Mouse (Mus musculus) Patski (cell line): ENCODE results near the gene Olfr15. TPM values are rescaled to one million over a fixed set of nuclear protein-coding genes. Genes with fewer than 3 reads are reported as not detected.

Experiments used
- ATAC-seq: fragments of 100-300 bp; one replicate; pipeline ENCODE4 v1.8.0; 2021
- CTCF ChIA-PET: fragments of 350-600 bp; sonication (Branson Sonifier 250); formaldehyde crosslinking; loops from one replicate; lab custom pipeline; 2022; ENCODE audit warnings: inconsistent platforms; lab: Charles Lee
- POLR2A ChIA-PET: fragments of 350-600 bp; sonication (Branson Sonifier 250); formaldehyde crosslinking; loops from one replicate; lab custom pipeline; 2022; ENCODE audit warnings: antibody characterized with exemption, inconsistent platforms; lab: Charles Lee
- DNase-seq: peaks from one replicate; pipeline ENCODE4 v3.0.0-alpha.2; 2011; ENCODE audit warnings: low read depth, low spot score
- H3K27me3 ChIP-seq: fragments of 371-371 bp; one replicate; pipeline ENCODE4 v1.5.1; 2021
- CTCF ChIP-seq: fragments of 100-300 bp; IDR thresholded peaks from one replicate; pipeline ENCODE4 v1.5.1; 2021
- in situ Hi-C: fragments of 300-500 bp; cut with MboI; formaldehyde crosslinking; loops from 3 replicates; pipeline ENCODE4 v1.11.1; 2018; ENCODE audit warnings: low pct_unique_long_range_greater_than_20kb, mixed read lengths
- polyA plus RNA-seq: library from polyadenylated mRNA; unstranded; gene quantifications from one replicate; pipeline ENCODE4 v1.2.3, GENCODE M21; 2021

Gene Olfr15
- polyA plus RNA-seq, 1 experiment from 2014 or later: 0.04 TPM

DNA sequence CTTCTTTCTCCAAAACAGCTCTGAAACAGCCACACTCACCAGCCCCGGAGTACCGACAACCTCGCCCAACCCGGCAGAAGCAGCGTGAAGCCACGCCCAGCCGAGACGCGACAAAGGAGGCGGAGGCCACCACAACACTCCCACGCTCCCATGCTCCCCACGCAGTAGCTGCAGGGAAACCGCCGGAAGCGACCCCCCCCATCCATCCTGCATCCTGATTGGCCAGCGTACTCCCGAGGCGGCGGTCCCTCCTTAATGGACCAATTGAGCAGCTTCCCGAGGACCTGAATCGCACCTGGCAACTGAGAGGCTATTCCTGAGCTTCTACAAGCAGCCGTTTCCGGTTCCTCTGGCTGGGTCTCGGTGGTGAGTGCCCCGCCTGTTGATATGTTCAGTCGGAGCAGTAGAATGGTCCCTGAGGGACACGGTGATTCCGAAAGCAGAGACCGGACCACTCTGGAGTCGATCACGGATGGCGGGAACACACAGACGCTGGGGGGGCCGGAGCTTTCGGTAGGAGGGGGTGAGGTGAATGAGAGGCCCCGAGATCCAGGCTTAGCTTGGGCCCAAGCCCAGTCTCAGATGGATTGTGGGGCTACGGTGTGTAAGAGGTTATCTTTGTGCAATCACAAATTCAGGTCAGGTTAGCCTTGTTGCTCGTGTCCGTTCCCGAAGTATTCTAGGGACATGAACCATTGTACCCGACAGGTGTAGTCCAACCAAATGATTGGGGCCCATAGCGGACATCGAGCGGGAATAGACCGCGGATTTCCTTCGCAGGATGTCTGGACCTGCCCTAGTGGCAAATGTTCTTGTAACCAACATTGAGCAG is 41.8 kb downstream of the Olfr15 start, which contains the start of gene Naa60:
TSS of gene Naa60 (plus strand) at position 160 of the 832 bp plus-strand sequence.
- DNase-seq: peak; percentile 81
- in situ Hi-C loops: loop anchor here (10.0 kb wide), 1 partner anchor 128 kb away; the partner anchor contains the start of gene Zfp263
- TF ChIP-seq CTCF: no peak
- ChIA-PET CTCF (interaction anchor here (1.0 to 3.1 kb wide), 6 partner anchors 9 to 133 kb away, joined by 3 to 12 read pairs (median 4); partner anchors contain the start of gene Zfp174), POLR2A (interaction anchor here (1.3 to 1.8 kb wide), 2 partner anchors 13 to 128 kb away, joined by 3 to 4 read pairs; partner anchors contain the start of gene Zfp263)
- no peaks in the 10 kb centered on the region for H3K27me3 ChIP-seq
- ATAC-seq: peak; percentile 99

DNA sequence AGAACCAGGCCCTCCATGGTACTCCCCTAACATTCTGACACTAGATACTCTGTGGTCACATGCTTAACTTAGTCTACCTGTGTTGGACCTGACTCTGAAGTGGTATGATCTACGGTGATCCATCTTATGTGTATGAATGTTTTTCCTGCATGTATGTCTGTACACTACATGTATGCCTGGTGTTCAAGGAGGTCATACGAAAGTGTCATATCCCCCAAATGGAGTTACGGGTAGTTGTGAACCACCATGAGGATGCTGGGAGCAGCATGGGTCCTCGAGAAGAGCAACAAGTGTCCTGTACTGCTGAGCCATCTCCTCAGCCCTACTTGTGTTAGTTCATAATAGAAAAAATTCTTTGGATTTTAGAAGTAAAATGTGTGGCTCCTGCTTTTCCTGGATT is 45.7 kb downstream of the Olfr15 start:
- DNase-seq: no peak
- no peak for TF ChIP-seq CTCF
- POLR2A ChIA-PET: interaction anchor here (0.8 kb wide), 1 partner anchor 70 kb away, joined by 3 read pairs; no protein-coding TSS in a partner anchor
- CTCF ChIA-PET: no interaction called here
- in situ Hi-C loops: loop anchor here (10.0 kb wide), 1 partner anchor 132 kb away; the partner anchor contains the start of gene Zfp263
- no peak for ATAC-seq
- H3K27me3 ChIP-seq: no peaks in the 10 kb centered on the region

DNA sequence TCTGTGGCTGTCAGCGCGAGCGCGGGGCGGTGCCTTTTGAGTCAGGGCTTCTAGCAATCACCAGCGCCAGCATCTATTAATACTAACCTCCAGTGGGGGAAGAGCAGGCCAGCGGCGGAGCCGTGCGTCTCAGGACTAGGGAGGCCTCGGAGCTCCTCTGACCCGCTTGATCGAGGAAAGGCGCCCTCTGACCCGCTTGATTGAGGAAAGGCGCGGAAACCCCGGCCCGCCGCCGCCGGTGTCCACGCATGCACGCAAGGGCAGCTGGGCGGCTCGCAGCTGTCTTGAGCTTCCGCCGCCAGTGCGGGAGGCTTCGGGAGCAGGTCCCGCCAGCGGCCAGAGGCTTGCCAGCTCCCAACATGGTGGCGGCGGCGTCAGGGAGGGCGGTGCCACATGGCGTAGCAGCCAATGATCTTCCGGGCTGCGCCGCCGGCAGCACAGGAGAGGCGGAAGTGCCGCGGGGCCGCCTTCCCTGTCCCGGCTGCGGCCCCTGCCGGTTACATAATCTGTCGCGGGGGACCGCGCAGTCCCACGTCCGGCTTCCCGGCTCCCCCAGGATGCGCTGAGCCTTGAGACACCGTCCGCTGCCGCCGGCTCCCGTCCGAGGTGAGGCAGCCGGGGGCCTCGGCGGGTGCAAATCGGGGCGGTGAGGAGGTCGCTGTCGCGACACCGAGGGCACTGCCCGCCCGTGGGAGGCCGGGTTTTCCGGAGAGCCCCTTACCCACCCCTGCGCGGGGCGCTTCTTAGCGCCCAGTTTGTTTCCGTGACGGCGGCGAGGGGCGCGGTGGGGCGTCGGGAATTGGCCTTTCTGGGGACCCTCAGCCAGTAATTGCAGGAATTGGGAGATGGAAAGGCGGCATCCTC is 53.8 kb downstream of the Olfr15 start, which contains the start of the genes Zfp597 and Gm20695:
TSS of gene Zfp597 (minus strand) at position 361 of the 864 bp plus-strand sequence.
TSS of gene Gm20695 (plus strand) at position 448 of the 864 bp plus-strand sequence.
- TF ChIP-seq CTCF: peak; percentile 72
- DNase-seq (peak; percentile 51), ATAC-seq (peak; percentile 96)
- POLR2A ChIA-PET: interaction anchor here (0.6 to 1.4 kb wide), 2 partner anchors 12 to 181 kb away, joined by 3 read pairs; partner anchors contain the start of gene Naa60
- no peaks in the 10 kb centered on the region for H3K27me3 ChIP-seq
- in situ Hi-C loops: no loop called here
- CTCF ChIA-PET: interaction anchor here (1.2 kb wide), 1 partner anchor 22 kb away, joined by 3 read pairs; no protein-coding TSS in a partner anchor

GRCm38 (mm10) chr16:3885065-3885670 is 54.5 kb downstream of the Olfr15 start:
- in situ Hi-C loops: no loop called here
- DNase-seq: no peak
- no peaks in the 10 kb centered on the region for H3K27me3 ChIP-seq
- no peak for TF ChIP-seq CTCF
- CTCF ChIA-PET: interaction anchor here (0.8 kb wide), 1 partner anchor 25 kb away, joined by 3 read pairs; no protein-coding TSS in a partner anchor
- POLR2A ChIA-PET: interaction anchor here (1.4 kb wide), 1 partner anchor 12 kb away, joined by 3 read pairs; the partner anchor contains the start of gene Naa60
- ATAC-seq: peak; percentile 8

GRCm38 (mm10) chr16:3891621-3892295 is 61.1 kb downstream of the Olfr15 start:
- TF ChIP-seq CTCF: no peak
- ChIA-PET POLR2A (no interaction called here), CTCF (interaction anchor here (1.0 kb wide), 2 partner anchors 11 to 17 kb away, joined by 3 to 4 read pairs; partner anchors contain the start of genes 1700037C18Rik and Cluap1)
- no peaks in the 10 kb centered on the region for H3K27me3 ChIP-seq
- no peak for ATAC-seq
- in situ Hi-C loops: no loop called here
- DNase-seq: no peak

DNA sequence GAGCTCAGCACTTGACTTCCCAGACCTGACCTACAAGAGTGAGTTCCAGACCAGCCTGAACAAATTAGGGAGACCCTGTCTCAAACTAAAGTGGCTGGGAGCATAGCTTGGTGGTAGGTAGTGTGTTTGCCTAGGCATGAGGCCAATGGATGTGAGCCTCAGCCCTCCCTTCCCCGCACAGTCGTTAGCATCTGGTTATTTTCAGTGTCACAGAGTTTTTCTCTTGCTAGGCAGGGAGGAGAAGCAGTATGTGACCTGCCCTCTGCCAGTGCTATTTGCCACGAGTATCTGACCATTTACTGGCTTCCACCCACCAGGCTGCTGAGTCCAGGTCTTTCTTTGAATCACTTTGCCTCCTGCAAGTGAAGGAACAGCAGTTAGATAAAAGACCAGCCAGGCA is 63.1 kb downstream of the Olfr15 start:
- ChIA-PET POLR2A (no interaction called here), CTCF (no interaction called here)
- in situ Hi-C loops: no loop called here
- ATAC-seq (no peak), DNase-seq (no peak)
- no peak for TF ChIP-seq CTCF
- no peaks in the 10 kb centered on the region for H3K27me3 ChIP-seq

Other genes starting within 250 kb of the Olfr15 start
- gene Olfr161, start 239.8 kb upstream of the Olfr15 start, polyA plus RNA-seq: not detected
- gene Mefv, start 112.8 kb upstream of the Olfr15 start, polyA plus RNA-seq: not detected
- 21.3 TPM for gene Zfp263, start 86.8 kb upstream of the Olfr15 start, polyA plus RNA-seq
- gene Zfp174, start 16.4 kb downstream of the Olfr15 start, polyA plus RNA-seq: 3.2 TPM
- gene Naa60, start 41.5 kb downstream of the Olfr15 start, polyA plus RNA-seq: 53.5 TPM
- gene Zfp597, start 53.7 kb downstream of the Olfr15 start, polyA plus RNA-seq: 6.6 TPM
- 0.59 TPM for gene Gm20695, start 53.8 kb downstream of the Olfr15 start, polyA plus RNA-seq
- gene 1700037C18Rik, start 77.8 kb downstream of the Olfr15 start, polyA plus RNA-seq: 13.1 TPM
- 37.7 TPM for gene Cluap1, start 77.9 kb downstream of the Olfr15 start, polyA plus RNA-seq
- gene Nlrc3, start 145.8 kb downstream of the Olfr15 start, polyA plus RNA-seq: 0.95 TPM
- 26.4 TPM for gene Slx4, start 172.9 kb downstream of the Olfr15 start, polyA plus RNA-seq
- gene Dnase1, start 206.1 kb downstream of the Olfr15 start, polyA plus RNA-seq: 6.7 TPM
- gene Trap1, start 246.9 kb downstream of the Olfr15 start, polyA plus RNA-seq: 128 TPM